Mouse (Mus musculus) heart, postnatal 0 days (tissue): ENCODE measurements around the gene Trex1.

Experiments used
- CTCF ChIP-seq: IDR thresholded peaks from 2 replicates; pipeline ENCODE4 v1.5.1; 2016; ENCODE audit warnings: antibody characterized with exemption, control low read depth, low read depth
- EP300 ChIP-seq: IDR thresholded peaks from 2 replicates; pipeline ENCODE4 v1.6.1; 2016; ENCODE audit warnings: antibody characterized with exemption, low read depth

DNA sequence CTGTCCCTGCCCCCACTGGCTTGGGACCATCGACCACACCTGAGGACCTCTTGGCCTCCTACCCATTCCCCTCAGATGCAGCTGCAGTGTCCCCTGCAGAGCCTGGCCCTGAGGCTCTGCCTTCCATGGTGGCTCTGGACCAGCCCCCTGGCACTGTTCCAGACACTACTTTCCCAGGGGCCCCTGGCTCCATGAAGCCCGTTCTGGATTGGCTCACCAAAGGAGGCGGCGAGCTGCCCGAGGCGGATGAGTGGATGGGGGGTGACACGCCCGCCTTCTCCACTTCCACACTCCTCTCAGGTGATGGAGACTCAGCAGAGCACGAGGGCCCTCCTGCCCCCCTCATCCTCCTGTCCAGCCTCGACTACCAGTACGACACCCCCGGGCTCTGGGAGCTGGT, 45.5 kb upstream of the Trex1 start:
- TF ChIP-seq CTCF (no peak), EP300 (no peak)
